Mouse (Mus musculus): ENCODE data around the gene Syne2. TPM values are rescaled to one million over a fixed set of nuclear protein-coding genes. Genes with fewer than 3 reads are reported as not detected.

Syne2 gene
- total RNA-seq, 2 experiments from 2014 or later = 2.7 to 5.9 TPM

DNA sequence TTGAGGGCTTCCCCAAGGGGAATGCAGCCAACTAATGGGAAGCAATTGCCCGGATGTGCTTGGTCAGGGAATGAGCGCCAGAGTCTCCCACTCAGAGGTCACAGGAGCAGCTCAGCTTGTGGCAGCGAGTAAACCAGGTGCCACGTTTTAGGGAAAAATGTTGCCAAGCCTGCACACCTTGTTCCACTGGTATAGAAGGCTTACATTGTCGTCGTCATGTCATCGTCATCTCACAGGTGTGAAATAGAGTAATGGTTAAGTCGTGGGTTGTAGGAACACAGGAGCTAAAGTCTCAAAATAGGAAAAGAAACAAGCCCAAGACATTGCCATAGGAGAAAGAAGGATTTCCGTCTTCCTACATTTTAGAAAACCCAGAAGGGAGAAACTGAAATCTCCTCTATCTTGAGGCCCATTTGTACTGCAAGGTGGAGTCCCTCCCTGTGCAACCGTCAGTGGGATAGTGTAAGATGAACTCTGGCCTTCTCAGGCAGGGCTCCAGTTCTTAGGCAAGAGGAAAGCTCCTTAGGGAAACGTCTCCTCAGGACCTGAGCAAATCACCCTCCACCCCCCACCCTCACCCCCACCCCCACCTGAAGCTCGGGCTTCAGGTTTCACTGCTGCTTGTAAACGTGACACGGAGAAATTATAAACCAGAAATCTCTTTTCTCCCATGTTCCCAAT is 263.1 kb downstream of the Syne2 start:
- no peak for ATAC-seq (replicated peaks; ENCODE audit: low FRiP score, low TSS enrichment, poor library complexity, severe bottlenecking)

DNA sequence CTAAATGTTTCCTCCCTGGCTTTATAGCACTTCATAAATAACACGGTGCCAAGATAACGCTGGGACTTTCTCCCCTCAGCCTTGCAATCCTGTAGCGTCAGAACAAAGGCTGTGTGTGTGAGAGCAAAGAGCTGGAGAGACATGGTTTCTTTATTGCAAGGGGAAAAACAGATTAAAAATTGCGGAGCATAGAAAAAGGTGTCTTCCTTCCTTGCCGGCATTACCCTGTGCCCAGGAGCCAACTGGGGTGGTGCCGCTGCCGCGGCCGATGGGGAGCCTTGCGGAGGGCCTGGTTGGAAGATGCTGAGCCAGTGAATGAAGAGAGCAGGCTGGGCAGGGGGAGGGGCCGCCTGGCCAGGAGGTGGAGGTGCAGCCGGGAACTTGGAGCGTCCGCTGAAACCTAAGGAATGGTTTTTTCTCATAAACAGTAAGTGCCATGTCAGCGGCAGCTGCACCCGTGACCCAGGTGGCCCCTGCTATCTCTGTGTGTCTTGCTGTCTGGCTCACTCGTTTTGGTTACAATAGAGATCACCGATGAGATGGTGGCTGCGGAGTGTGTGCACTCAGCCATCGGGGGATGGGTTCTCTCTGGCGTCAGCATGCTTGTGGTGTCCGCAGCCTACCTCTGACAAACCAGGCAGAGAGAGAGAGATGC is 263.8 kb downstream of the Syne2 start:
- ATAC-seq (replicated peaks; ENCODE audit: low FRiP score, low TSS enrichment, poor library complexity, severe bottlenecking) = no peak

DNA sequence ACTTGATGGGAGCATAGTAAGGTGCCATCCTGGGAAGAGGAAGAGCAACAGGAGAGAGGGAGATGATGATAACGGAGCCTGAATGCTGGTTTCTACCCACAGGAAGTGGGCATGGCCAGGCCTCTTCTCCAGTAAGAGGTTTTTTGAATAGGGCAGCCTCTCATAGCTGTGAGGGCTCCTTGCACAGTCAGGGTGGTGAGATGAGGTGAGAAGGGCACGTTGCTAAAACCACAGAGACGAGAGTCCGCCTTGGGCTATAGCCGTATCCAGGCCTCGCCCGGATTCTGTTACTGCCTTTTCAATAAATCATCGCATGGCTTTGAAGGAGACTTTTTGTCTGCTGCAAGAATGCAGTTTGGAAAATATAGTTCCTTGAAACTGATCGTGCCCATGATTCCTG is 267.1 kb downstream of the Syne2 start:
- ATAC-seq (replicated peaks; ENCODE audit: low FRiP score, low TSS enrichment, poor library complexity, severe bottlenecking) = no peak

DNA sequence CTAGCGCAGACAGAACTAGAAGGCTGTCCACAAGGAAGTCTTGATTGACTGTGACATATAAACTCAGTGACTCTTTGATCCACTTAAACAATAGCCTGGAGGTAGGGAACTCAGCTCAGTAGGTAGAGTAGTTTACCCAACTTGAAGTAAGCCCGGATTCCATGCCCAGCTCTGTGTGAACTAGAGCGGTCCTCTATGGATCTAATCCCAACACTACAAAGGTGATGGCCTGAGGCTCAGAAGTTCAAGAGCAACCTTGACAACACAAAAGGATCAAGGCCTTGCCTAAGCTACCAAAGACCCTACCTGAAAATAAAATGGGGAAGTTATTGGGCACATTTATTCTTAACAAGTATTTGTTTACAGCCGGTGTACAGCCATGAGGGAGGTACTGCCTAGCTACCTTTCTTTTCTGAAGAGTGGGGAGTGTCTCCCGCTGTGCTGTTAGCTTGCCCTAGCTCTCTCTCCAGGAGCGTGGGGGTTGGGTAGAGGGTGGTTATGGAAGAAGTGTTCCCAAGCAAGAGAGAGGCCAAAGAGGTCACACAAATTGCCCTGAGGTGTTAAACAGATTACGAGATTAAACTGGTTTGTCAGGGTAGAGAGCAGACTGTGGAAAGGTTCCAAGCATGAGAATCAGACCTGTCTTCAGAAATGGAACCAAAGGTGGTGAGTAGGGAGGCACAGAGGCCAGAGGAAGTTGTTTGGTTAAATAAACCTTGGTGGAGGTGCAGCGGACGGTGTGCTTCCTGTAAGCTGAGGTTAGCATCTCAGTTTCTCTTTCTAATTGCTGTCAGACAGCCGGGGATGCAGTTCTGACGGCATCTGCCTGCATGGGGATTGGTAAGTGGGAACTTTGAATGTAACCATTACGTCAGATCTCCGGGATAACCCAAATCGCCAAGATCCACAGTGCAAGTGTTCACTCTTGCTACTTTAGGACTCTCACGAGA is 268.3 kb downstream of the Syne2 start:
- no peak for ATAC-seq (replicated peaks; ENCODE audit: low FRiP score, low TSS enrichment, poor library complexity, severe bottlenecking)

GRCm38 (mm10) chr12:76087025-76087424 is 269.1 kb downstream of the Syne2 start:
- no peak for ATAC-seq (replicated peaks; ENCODE audit: low FRiP score, low TSS enrichment, poor library complexity, severe bottlenecking)

DNA sequence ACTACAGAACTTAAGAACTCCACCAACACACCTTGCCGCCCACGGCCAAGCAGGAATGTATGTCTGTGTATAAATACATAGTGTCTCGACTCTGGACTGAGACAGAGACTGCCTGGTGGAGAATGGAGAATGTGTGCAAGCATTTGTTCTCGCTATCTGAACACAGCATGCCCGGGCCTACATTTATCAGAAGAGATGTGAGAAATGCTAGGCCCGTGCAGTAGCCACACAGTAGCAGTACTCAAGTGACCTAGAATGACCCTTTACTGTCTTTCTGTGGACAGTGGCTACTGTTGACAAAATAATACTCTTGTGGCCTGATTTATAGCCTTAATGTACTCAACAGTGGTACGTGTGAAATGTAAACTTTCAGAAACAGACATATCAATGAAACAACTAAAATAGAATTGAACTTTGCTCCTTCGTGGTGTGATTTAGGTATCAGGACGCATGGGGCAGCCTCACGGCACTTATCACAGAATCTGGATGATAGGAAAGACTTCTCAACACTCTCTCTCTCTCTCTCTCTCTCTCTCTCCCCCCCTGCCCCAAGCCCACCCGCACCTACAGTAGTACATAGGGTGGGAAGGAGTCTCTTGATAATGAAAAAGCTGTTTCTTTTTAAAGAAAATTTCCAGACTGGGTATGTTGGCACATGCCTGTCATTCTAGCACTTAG is 275.0 kb downstream of the Syne2 start:
- no peak for ATAC-seq (replicated peaks; ENCODE audit: low FRiP score, low TSS enrichment, poor library complexity, severe bottlenecking)

- ATAC-seq (replicated peaks; ENCODE audit: low FRiP score, low TSS enrichment, poor library complexity, severe bottlenecking) = 0 out of 2 replicates have a peak, but pooled peaks have one; percentile 34
Measured at GRCm38 (mm10) chr12:76093613-76094588, 276.0 kb downstream of the Syne2 start.

GRCm38 (mm10) chr12:76095117-76096035 is 277.4 kb downstream of the Syne2 start:
- ATAC-seq (replicated peaks; ENCODE audit: low FRiP score, low TSS enrichment, poor library complexity, severe bottlenecking) = no peak

DNA sequence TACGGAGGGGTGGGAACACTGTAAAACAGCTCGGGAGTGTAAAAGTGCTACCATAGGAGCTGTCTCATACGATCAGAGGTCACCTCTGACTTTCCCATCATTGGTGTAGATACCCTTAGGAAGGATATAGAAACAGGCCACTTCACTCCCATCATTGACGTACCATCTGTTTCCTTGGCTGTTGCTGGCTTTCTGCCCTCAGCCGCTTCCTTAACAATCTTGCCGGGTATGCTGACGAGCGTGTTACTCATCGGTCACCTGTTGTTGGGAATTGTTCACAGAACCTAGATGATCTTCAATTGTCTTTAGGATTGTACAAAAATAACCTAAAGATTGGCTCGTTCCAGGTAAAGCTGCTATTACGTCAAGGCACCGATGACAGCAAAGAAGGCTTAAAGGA is 284.7 kb downstream of the Syne2 start:
- no peak for ATAC-seq (replicated peaks; ENCODE audit: low FRiP score, low TSS enrichment, poor library complexity, severe bottlenecking)

GRCm38 (mm10) chr12:76104596-76105351 is 286.8 kb downstream of the Syne2 start:
- no peak for ATAC-seq (replicated peaks; ENCODE audit: low FRiP score, low TSS enrichment, poor library complexity, severe bottlenecking)

DNA sequence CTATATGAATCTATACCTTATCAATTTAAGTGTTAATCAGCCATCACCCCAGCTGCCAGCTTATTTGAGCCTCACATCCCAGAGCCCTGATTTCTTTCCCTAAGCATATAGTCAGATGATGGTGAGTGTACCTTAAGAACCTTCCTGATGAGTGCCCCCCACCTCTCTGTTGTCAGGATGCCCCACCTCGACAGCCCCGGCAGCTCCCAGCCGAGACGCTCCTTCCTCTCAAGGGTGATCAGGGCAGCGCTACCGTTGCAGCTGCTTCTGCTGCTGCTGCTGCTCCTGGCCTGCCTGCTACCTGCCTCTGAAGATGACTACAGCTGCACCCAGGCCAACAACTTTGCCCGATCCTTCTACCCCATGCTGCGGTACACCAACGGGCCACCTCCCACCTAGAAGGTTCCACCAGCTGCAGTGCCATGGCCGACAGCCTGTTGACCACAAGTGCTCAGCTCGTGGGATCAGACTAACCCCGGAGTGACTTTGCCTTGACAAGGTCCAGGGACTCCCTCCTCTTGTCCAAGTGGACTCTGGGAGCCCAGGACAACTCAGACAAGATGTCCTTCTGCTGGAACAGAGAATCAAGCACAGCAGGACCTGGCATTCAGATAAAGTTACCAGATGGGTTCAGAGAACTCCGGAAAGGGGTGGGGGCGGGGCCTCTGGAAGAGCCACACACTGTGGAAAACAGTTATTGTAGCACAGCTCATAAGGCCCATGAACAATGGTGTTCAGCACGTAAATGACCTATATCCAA is 291.9 kb downstream of the Syne2 start:
- ATAC-seq (replicated peaks; ENCODE audit: low FRiP score, low TSS enrichment, poor library complexity, severe bottlenecking) = no peak

DNA sequence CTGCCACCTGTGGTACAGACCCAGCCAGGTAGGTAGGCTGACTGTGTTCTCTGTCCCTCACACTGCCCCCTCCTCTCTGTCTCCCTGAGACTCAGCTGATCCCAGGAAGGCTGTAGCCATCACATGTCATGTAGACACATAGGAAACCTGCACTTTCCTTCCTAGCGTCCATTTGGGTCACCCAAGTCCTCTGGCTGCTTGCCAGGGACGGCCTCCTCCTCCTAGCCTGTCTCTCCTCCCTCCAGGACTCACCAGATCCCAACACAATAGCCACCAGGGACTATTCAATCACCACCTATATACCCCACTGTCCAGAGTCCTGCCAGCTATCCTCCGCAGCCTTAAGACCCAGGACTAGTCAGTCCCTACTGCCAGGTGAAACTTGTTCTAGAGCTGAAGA is 293.1 kb downstream of the Syne2 start:
- no peak for ATAC-seq (replicated peaks; ENCODE audit: low FRiP score, low TSS enrichment, poor library complexity, severe bottlenecking)

DNA sequence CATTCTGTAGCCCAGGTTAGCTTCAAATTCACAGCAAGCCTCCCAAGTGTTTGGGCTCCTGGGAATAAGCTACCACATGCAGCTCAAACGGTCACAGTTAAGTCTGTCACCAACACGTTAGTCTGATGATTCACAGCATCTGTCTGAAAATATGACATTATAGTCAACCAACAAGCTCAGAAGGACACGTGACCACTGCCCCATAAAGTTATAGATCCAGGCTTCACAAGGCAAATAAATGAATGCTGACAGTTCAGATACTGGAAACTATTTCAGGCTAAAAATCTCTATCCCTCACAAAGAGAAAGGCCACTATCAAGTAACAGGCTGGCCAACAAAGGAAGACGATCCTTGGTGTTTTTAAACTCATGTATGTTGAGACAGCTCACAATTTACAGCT is 298.6 kb downstream of the Syne2 start:
- no peak for ATAC-seq (replicated peaks; ENCODE audit: low FRiP score, low TSS enrichment, poor library complexity, severe bottlenecking)

DNA sequence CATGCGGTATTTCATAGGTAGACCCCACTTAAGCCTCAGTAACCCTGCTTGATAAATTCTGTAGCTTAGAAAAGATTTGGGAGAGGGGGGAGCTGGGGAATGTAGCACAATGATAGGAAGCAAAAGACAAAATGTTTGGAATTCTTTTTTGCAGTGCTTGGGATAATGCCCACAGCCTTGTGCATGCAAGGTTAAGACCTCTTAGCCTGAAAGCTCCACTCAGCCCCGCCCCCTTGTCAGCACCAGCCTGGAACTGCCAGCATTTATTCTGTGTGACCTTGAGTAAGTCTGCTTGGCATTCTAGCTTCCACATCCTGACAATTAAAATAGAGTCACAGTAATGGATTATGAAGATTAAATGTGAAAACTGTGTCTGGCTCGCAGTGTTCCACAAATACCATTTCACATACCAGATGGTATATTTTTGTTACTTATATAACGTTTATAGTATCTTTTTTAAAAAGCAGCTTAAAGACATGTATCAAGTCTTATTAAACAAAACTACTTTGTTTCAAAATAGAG is 299.8 kb downstream of the Syne2 start:
- no peak for ATAC-seq (replicated peaks; ENCODE audit: low FRiP score, low TSS enrichment, poor library complexity, severe bottlenecking)

DNA sequence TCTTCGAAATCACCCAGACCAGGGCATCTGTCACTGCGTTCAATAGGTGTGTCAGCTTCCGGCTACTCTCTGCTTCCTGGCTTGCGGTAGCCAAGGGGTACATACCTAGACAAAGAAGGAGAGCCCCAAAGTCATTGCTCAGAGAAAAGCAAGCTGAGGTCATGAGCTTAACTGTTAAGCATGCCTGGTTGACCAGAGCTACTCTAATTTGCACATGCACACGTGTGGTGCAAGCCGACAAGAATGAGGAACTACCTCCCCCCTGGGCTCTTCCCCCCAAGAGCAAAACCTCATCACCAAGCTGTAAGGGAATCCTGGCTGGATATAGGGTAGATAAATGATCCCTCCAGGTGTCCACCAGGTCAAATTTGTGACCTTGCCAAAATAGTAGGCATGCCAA is 305.3 kb downstream of the Syne2 start:
- no peak for ATAC-seq (replicated peaks; ENCODE audit: low FRiP score, low TSS enrichment, poor library complexity, severe bottlenecking)

DNA sequence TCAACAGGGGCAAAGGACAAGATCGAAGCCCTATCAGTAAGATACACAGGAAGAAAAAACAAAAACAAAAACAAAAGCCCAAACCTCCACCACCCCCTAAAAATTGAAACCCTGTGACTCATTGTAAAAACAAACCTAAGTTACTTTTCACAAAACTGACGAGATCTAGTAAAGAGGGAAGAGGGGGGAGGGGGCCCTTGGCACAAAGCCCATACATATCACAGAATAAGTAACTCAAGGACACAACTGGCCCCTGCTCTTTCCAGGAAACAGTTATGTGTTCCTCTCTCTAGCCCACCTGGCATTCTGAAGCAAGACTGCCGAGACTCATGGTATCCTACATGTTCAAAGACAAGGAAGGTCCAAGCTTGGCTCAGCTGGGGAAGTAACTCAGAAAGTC is 310.4 kb downstream of the Syne2 start:
- no peak for ATAC-seq (replicated peaks; ENCODE audit: low FRiP score, low TSS enrichment, poor library complexity, severe bottlenecking)
